Mouse (Mus musculus) adipocyte (in vitro differentiated cells): ENCODE data around the gene Maats1.

Experiments used
- DNase-seq: peaks from one replicate; pipeline ENCODE4 v3.0.0-alpha.2; 2016; ENCODE audit warnings: low spot score

Maats1 gene

GRCm38 (mm10) chr16:38341396-38342324 lies at the start of gene Maats1:
Gene Maats1 (minus strand): TSS chr16:38342143.
- DNase-seq = no peak

GRCm38 (mm10) chr16:38390322-38390721 lies 48.4 kb upstream of the Maats1 start:
- DNase-seq = no peak

GRCm38 (mm10) chr16:38389284-38389893 lies 47.4 kb upstream of the Maats1 start:
- no peak for DNase-seq

- no peak for DNase-seq
These were observed 46.8 kb upstream of the Maats1 start for GRCm38 (mm10) chr16:38388757-38389156.

- DNase-seq = no peak
These were observed 45.4 kb upstream of the Maats1 start for GRCm38 (mm10) chr16:38387389-38387788.

GRCm38 (mm10) chr16:38385700-38386099 lies 43.8 kb upstream of the Maats1 start:
- no peak for DNase-seq

- no peak for DNase-seq
These were observed 43.3 kb upstream of the Maats1 start for GRCm38 (mm10) chr16:38385184-38385634.

GRCm38 (mm10) chr16:38383683-38384082 lies 41.7 kb upstream of the Maats1 start:
- DNase-seq = no peak

- no peak for DNase-seq
These were observed 38.0 kb upstream of the Maats1 start for GRCm38 (mm10) chr16:38379926-38380325.

- DNase-seq = no peak
These were observed 37.5 kb upstream of the Maats1 start for GRCm38 (mm10) chr16:38379493-38379892.

- DNase-seq = no peak
These were observed 37.1 kb upstream of the Maats1 start for GRCm38 (mm10) chr16:38379088-38379487.

GRCm38 (mm10) chr16:38378591-38378990 lies 36.6 kb upstream of the Maats1 start:
- DNase-seq = no peak

- no peak for DNase-seq
These were observed 35.6 kb upstream of the Maats1 start for GRCm38 (mm10) chr16:38377546-38377945.

- DNase-seq = no peak
These were observed 34.9 kb upstream of the Maats1 start for GRCm38 (mm10) chr16:38376841-38377249.

- no peak for DNase-seq
These were observed 34.4 kb upstream of the Maats1 start for GRCm38 (mm10) chr16:38376163-38376840.

- no peak for DNase-seq
These were observed 33.2 kb upstream of the Maats1 start for GRCm38 (mm10) chr16:38375182-38375581.

GRCm38 (mm10) chr16:38374379-38375140 lies 32.6 kb upstream of the Maats1 start:
- no peak for DNase-seq

- DNase-seq = no peak
These were observed 32.0 kb upstream of the Maats1 start for GRCm38 (mm10) chr16:38373941-38374340.

GRCm38 (mm10) chr16:38373439-38373838 lies 31.5 kb upstream of the Maats1 start:
- DNase-seq = no peak

GRCm38 (mm10) chr16:38372876-38373275 lies 30.9 kb upstream of the Maats1 start:
- DNase-seq = no peak

GRCm38 (mm10) chr16:38371705-38372296 lies 29.9 kb upstream of the Maats1 start:
- DNase-seq = no peak
